In genomic region chr8:83380141-83380540, GRCm38 (mm10) we compare ENCODE assay signal across 35 mouse cellular contexts. TPM values are rescaled to one million over a fixed set of nuclear protein-coding genes. Genes with fewer than 3 reads are reported as not detected.
DNase-seq lines count a peak whose midpoint lies in the region; ATAC-seq and TF ChIP-seq lines count a peak whose summit lies in the region.
"Had no signal": no experiment of that assay in that cellular context is flagged by ENCODE, and none has a peak within 500 bp of the region (broad histone marks: within the 10 kb centered on the region; RNA-seq: fewer than 3 reads in every experiment).

No protein-coding gene starts in this region.

- WGBS in lung, postnatal 0 days: 34% methylated on average over 4 of the region's 4 CpGs
- WGBS in hindbrain, embryonic 10.5 days: 66% methylated on average over 4 of the region's 4 CpGs

- no peak overlapping the region for H3K4me3 ChIP-seq in lung, postnatal 0 days (ENCODE audit: low read depth, low read length)
- no peak overlapping the region for H3K4me3 ChIP-seq in MEL (ENCODE audit: control insufficient read depth in 1 of 2, insufficient read depth in 1 of 2, low read depth in 2 of 2, low read length in 2 of 2)
- no peak overlapping the region for H3K4me3 ChIP-seq in hindbrain, embryonic 10.5 days
- H3K4me3 ChIP-seq: embryonic facial prominence, embryonic 10.5 days; embryonic facial prominence, embryonic 13.5 days; forebrain, embryonic 10.5 days; forebrain, embryonic 13.5 days; heart, adult 2 months; heart, embryonic 10.5 days; heart, embryonic 13.5 days; hindbrain, embryonic 12.5 days; hindbrain, embryonic 15.5 days had no signal

- TF ChIP-seq CTCF in lung, postnatal 0 days (IDR thresholded peaks at IDR 0.05): no peak
- no peak for TF ChIP-seq CTCF in MEL (IDR thresholded peaks at IDR 0.05 in 2 of 3, conservative IDR thresholded peaks at IDR 0.05 in 1 of 3; ENCODE audit: control insufficient read depth in 1 of 3, insufficient read depth in 1 of 3, low read depth in 2 of 3, low read length in 3 of 3, poor library complexity in 1 of 3, severe bottlenecking in 1 of 3)

- no peaks in the 10 kb centered on the region for H3K4me1 ChIP-seq in lung, postnatal 0 days (ENCODE audit: insufficient read depth, low read depth, low read length)
- H3K4me1 ChIP-seq in MEL (ENCODE audit: control insufficient read depth in 1 of 2, insufficient read depth in 2 of 2, low read length in 2 of 2): no peaks in the 10 kb centered on the region
- H3K4me1 ChIP-seq in hindbrain, embryonic 10.5 days (replicated peaks): no peaks in the 10 kb centered on the region
- H3K4me1 ChIP-seq: embryonic facial prominence, embryonic 10.5 days; embryonic facial prominence, embryonic 13.5 days; forebrain, embryonic 10.5 days; forebrain, embryonic 13.5 days; heart, embryonic 10.5 days; heart, embryonic 13.5 days; hindbrain, embryonic 12.5 days; hindbrain, embryonic 15.5 days had no signal

- DNase-seq in lung, postnatal 0 days (ENCODE audit: low spot score): peak; percentile 22
- DNase-seq in lung, postnatal 10 days: no peak
- peak; percentile 6 for DNase-seq in MEL (ENCODE audit: low read depth, low spot score)
- DNase-seq in right cerebral cortex, postnatal 36 days (ENCODE audit: low spot score in 2 of 2): no peak
- no peak for DNase-seq in hindbrain, embryonic 10.5 days (ENCODE audit: low spot score)
- DNase-seq: adrenal gland, adult 8-10 months; adrenal gland, postnatal 25 days; cerebellum, adult 11-12 months; cerebellum, adult 8-10 months; cerebellum, postnatal 10 days; cerebellum, postnatal 36 days; embryo, embryonic 11 days; gastrocnemius, postnatal 10 days; gastrocnemius, postnatal 36 days; heart, adult 2 months; heart, postnatal 14 days; heart, postnatal 4 days had no signal

- no peak for ATAC-seq in lung, postnatal 0 days
- 0 out of 2 replicates have a peak, but pooled peaks have one; percentile 65 for ATAC-seq in erythroblast, adult 5-6 weeks (replicated peaks; ENCODE audit: low FRiP score, poor library complexity, severe bottlenecking)
- ATAC-seq: forebrain, embryonic 13.5 days; forebrain, embryonic 16.5 days; intestine, postnatal 0 days had no signal

- H3K4me2 ChIP-seq in lung, postnatal 0 days (replicated peaks; ENCODE audit: low read depth, low read length): no peak overlapping the region
- H3K4me2 ChIP-seq: embryonic facial prominence, embryonic 13.5 days; forebrain, embryonic 13.5 days; heart, embryonic 13.5 days; hindbrain, embryonic 12.5 days; hindbrain, embryonic 15.5 days had no signal

- no peak for TF ChIP-seq RAD21 in MEL (IDR thresholded peaks at IDR 0.05; ENCODE audit: low read depth, low read length)

- H3K9ac ChIP-seq in lung, postnatal 0 days (replicated peaks; ENCODE audit: low read depth): no peak overlapping the region
- no peak overlapping the region for H3K9ac ChIP-seq in MEL (ENCODE audit: control insufficient read depth, low read depth, low read length, poor library complexity, severe bottlenecking)
- H3K9ac ChIP-seq: embryonic facial prominence, embryonic 13.5 days; forebrain, embryonic 13.5 days; heart, embryonic 13.5 days; hindbrain, embryonic 12.5 days; hindbrain, embryonic 15.5 days had no signal

- H3K27ac ChIP-seq in lung, postnatal 0 days (ENCODE audit: low read length): no peak overlapping the region
- H3K27ac ChIP-seq in MEL (ENCODE audit: control insufficient read depth, low read depth, low read length): no peak overlapping the region
- no peak overlapping the region for H3K27ac ChIP-seq in hindbrain, embryonic 10.5 days
- H3K27ac ChIP-seq: embryonic facial prominence, embryonic 10.5 days; embryonic facial prominence, embryonic 13.5 days; forebrain, embryonic 10.5 days; forebrain, embryonic 13.5 days; heart, adult 2 months; heart, embryonic 10.5 days; heart, embryonic 13.5 days; hindbrain, embryonic 12.5 days; hindbrain, embryonic 15.5 days had no signal

- no peak for TF ChIP-seq EP300 in lung, postnatal 0 days (IDR thresholded peaks at IDR 0.05)
- no peak for TF ChIP-seq EP300 in MEL (IDR thresholded peaks at IDR 0.05; ENCODE audit: low read depth in 1 of 2, low read length in 2 of 2)

- no peaks in the 10 kb centered on the region for H3K79me2 ChIP-seq in MEL (ENCODE audit: control insufficient read depth, insufficient read depth, low read length, poor library complexity)

- H3K27me3 ChIP-seq in lung, postnatal 0 days (replicated peaks; ENCODE audit: insufficient read depth, low read length): no peaks in the 10 kb centered on the region
- H3K27me3 ChIP-seq in MEL (ENCODE audit: control insufficient read depth in 1 of 2, insufficient read depth in 2 of 2, low read length in 2 of 2): no peaks in the 10 kb centered on the region; a peak in 2 of 4 replicates
- no peaks in the 10 kb centered on the region for H3K27me3 ChIP-seq in hindbrain, embryonic 10.5 days (ENCODE audit: insufficient read depth, poor library complexity, severe bottlenecking)
- H3K27me3 ChIP-seq: embryonic facial prominence, embryonic 13.5 days; forebrain, embryonic 13.5 days; heart, embryonic 13.5 days; hindbrain, embryonic 12.5 days; hindbrain, embryonic 15.5 days had no signal

- no peaks in the 10 kb centered on the region for H3K36me3 ChIP-seq in lung, postnatal 0 days (ENCODE audit: insufficient read depth, low read length)
- H3K36me3 ChIP-seq in MEL (ENCODE audit: control insufficient read depth in 1 of 2, insufficient read depth in 2 of 2, low read length in 2 of 2): no peaks in the 10 kb centered on the region
- H3K36me3 ChIP-seq in hindbrain, embryonic 10.5 days: no peaks in the 10 kb centered on the region
- H3K36me3 ChIP-seq: embryonic facial prominence, embryonic 10.5 days; embryonic facial prominence, embryonic 13.5 days; forebrain, embryonic 10.5 days; G1E; heart, embryonic 10.5 days; heart, embryonic 13.5 days; hindbrain, embryonic 12.5 days; hindbrain, embryonic 15.5 days had no signal

- no peak for TF ChIP-seq POLR2A in MEL (IDR thresholded peaks at IDR 0.05; ENCODE audit: control insufficient read depth in 1 of 2, insufficient read depth in 1 of 2, low read depth in 1 of 2, low read length in 2 of 2, poor library complexity in 1 of 2)

- no peaks in the 10 kb centered on the region for H3K9me3 ChIP-seq in lung, postnatal 0 days (ENCODE audit: low read length)
- no peaks in the 10 kb centered on the region for H3K9me3 ChIP-seq in MEL (replicated peaks; ENCODE audit: insufficient read depth, low read length)
- H3K9me3 ChIP-seq in hindbrain, embryonic 10.5 days: no peaks in the 10 kb centered on the region
- H3K9me3 ChIP-seq: embryonic facial prominence, embryonic 10.5 days; embryonic facial prominence, embryonic 13.5 days; forebrain, embryonic 10.5 days; forebrain, embryonic 13.5 days; G1E; heart, embryonic 10.5 days; heart, embryonic 13.5 days; hindbrain, embryonic 12.5 days; hindbrain, embryonic 15.5 days had no signal

TF ChIP-seq in MEL, 35 proteins besides CTCF, POLR2A, EP300 and RAD21:
- TF ChIP-seq KAT2A (conservative IDR thresholded peaks at IDR 0.05; ENCODE audit: low read depth, low read length) (no peak), NELFE (IDR thresholded peaks at IDR 0.05; ENCODE audit: low read depth, low read length) (no peak), UBTF (IDR thresholded peaks at IDR 0.05; ENCODE audit: borderline replicate concordance, insufficient read depth, low read depth, low read length) (no peak), ELF1 (IDR thresholded peaks at IDR 0.05; ENCODE audit: low read depth, low read length) (no peak), POLR2AphosphoS5 (IDR thresholded peaks at IDR 0.05; ENCODE audit: borderline replicate concordance, low read depth, low read length) (no peak), TAL1 (IDR thresholded peaks at IDR 0.05; ENCODE audit: low read length) (no peak), MAX (IDR thresholded peaks at IDR 0.05; ENCODE audit: low read length) (no peak)

RNA-seq across cellular contexts. Expression of gene Clgn, which starts 9.5 kb away (rescaled TPM):
- 0.07 and 0.11 TPM in 2 replicates for polyA plus RNA-seq in lung, postnatal 0 days (2015; fragmentation: Nextera tagmentation; extraction: Ambion mirVana)
- total RNA-seq in MEL (2012; rRNA removed): 0.04 TPM in 1 of 2 replicates, not detected in the other
- polyA plus RNA-seq in MEL (2012; ENCODE audit: insufficient read depth in 1 of 2, insufficient read length in 2 of 2, low read depth in 1 of 2, low replicate concordance in 2 of 2, missing spikeins in 1 of 2): under 1 TPM in 1 of 2 experiments, not detected in 1; 0.06 TPM
- total RNA-seq in erythroblast, adult 5-6 weeks (2015; ENCODE audit: low replicate concordance): 0.63 and 0.77 TPM in 2 replicates
- 1.3 and 4.3 TPM in 2 replicates for total RNA-seq in erythroblast, adult 5-6 weeks (2017; ENCODE audit: low replicate concordance)
- 2.9 and 3.5 TPM in 2 replicates for polyA plus RNA-seq in hindbrain, embryonic 10.5 days (2016; fragmentation: Nextera tagmentation; extraction: Ambion mirVana)
- total RNA-seq: gastrocnemius, adult 18-20 months; gastrocnemius, postnatal 36 days; granulocyte monocyte progenitor cell, adult 5-6 weeks; heart, adult 2 months; heart, postnatal 14 days; heart, postnatal 4 days had no signal
- polyA plus RNA-seq: G1E had no signal

RNA-seq across cellular contexts. Expression of gene Mgat4d, which starts 31.9 kb away (rescaled TPM):
- not detected in 2 replicates for polyA plus RNA-seq in lung, postnatal 0 days (2015; fragmentation: Nextera tagmentation; extraction: Ambion mirVana)
- total RNA-seq in MEL (2012; rRNA removed): not detected in 2 replicates
- not detected for polyA plus RNA-seq in MEL (2012; ENCODE audit: insufficient read depth in 1 of 2, insufficient read length in 2 of 2, low read depth in 1 of 2, low replicate concordance in 2 of 2, missing spikeins in 1 of 2)
- not detected in 2 replicates for total RNA-seq in erythroblast, adult 5-6 weeks (2015; ENCODE audit: low replicate concordance)
- total RNA-seq in erythroblast, adult 5-6 weeks (2017; ENCODE audit: low replicate concordance): not detected in 2 replicates
- polyA plus RNA-seq in hindbrain, embryonic 10.5 days (2016; fragmentation: Nextera tagmentation; extraction: Ambion mirVana): not detected in 2 replicates
- total RNA-seq: adrenal gland, adult 8-10 months; adrenal gland, postnatal 25 days; G1E; gastrocnemius, adult 18-20 months; gastrocnemius, postnatal 10 days; gastrocnemius, postnatal 36 days; granulocyte monocyte progenitor cell, adult 5-6 weeks; heart, adult 2 months; heart, postnatal 14 days; heart, postnatal 4 days had no signal
- polyA plus RNA-seq: brain, embryonic 14.5 days; cortical plate, adult 2 months; embryonic facial prominence, embryonic 10.5 days; embryonic facial prominence, embryonic 13.5 days; forebrain, embryonic 10.5 days; forebrain, embryonic 13.5 days; forebrain, embryonic 16.5 days; G1E; heart, adult 2 months; heart, embryonic 10.5 days; heart, embryonic 13.5 days; heart, embryonic 16.5 days; hindbrain, embryonic 12.5 days; hindbrain, embryonic 15.5 days; intestine, embryonic 14.5 days; intestine, postnatal 0 days had no signal

RNA-seq across cellular contexts. Expression of gene Elmod2, which starts 47.9 kb away (rescaled TPM):
- polyA plus RNA-seq in lung, postnatal 0 days (2015; fragmentation: Nextera tagmentation; extraction: Ambion mirVana): 6.3 and 7.9 TPM in 2 replicates
- total RNA-seq in MEL (2012; rRNA removed): 3.5 and 4.8 TPM in 2 replicates
- 100 to 1,000 TPM in 1 of 2 experiments, 1 to 10 TPM in 1; 4.8 to 138 TPM for polyA plus RNA-seq in MEL (2012; ENCODE audit: insufficient read depth in 1 of 2, insufficient read length in 2 of 2, low read depth in 1 of 2, low replicate concordance in 2 of 2, missing spikeins in 1 of 2)
- total RNA-seq in erythroblast, adult 5-6 weeks (2015; ENCODE audit: low replicate concordance): 5.8 and 6.9 TPM in 2 replicates
- 8.8 and 12.5 TPM in 2 replicates for total RNA-seq in erythroblast, adult 5-6 weeks (2017; ENCODE audit: low replicate concordance)
- polyA plus RNA-seq in hindbrain, embryonic 10.5 days (2016; fragmentation: Nextera tagmentation; extraction: Ambion mirVana): 15.6 and 21.0 TPM in 2 replicates

Comparison
In these comparisons a context has a peak if more than half of its experiments do, and no peak if none do; other contexts are left out.
1. DNase-seq: peak in lung, postnatal 0 days (single experiment) and MEL (single experiment); none in lung, postnatal 10 days (single experiment), right cerebral cortex, postnatal 36 days (0 of 2) and hindbrain, embryonic 10.5 days (single experiment).